10 mouse cellular contexts compared by ENCODE assay signal in the genomic region with DNA sequence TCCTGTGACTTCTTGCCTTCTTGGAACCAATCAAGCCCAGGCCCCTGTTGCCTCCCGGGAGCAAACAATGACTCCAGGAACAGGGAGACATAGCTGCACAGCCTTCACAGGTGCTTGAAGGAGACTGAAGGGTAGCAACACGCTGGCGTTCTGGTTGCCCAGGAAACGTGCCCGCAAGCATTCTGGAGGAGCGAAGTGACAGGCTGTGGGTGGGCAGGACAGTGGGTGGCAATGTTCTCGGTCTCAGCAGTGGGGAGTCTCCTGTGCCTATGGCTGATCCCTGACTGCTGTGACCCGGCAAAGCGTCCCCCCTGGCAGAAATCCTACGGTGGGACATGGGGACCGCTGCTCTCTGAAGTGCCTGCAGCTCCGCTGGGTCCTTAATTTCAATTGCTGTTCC. TPM values are rescaled to one million over a fixed set of nuclear protein-coding genes. Genes with fewer than 3 reads are reported as not detected.
DNase-seq lines count a peak whose midpoint lies in the region; ATAC-seq lines count a peak whose summit lies in the region.
"Had no signal": no experiment of that assay in that cellular context is flagged by ENCODE, and none has a peak within 500 bp of the region (broad histone marks: within the 10 kb centered on the region; RNA-seq: fewer than 3 reads in every experiment).

No protein-coding gene starts in this region.

- 25% methylated on average over 12 of the region's 12 CpGs for WGBS in midbrain, embryonic 15.5 days
- WGBS in heart, embryonic 10.5 days: 77% methylated on average over 12 of the region's 12 CpGs

- H3K27me3 ChIP-seq in midbrain, embryonic 15.5 days (replicated peaks): 0 out of 2 replicates have a peak, but pooled peaks cover 2% of the 10 kb centered on the region
- H3K27me3 ChIP-seq in heart, embryonic 10.5 days (ENCODE audit: insufficient read depth, poor library complexity, severe bottlenecking): peaks cover 16% of the 10 kb centered on the region

- no peak overlapping the region for H3K9ac ChIP-seq in midbrain, embryonic 15.5 days
- H3K9ac ChIP-seq: embryonic facial prominence, embryonic 13.5 days had no signal

- 0 out of 2 replicates have a peak overlapping the region, but pooled peaks have one; percentile 14 for H3K4me2 ChIP-seq in midbrain, embryonic 15.5 days
- H3K4me2 ChIP-seq: embryonic facial prominence, embryonic 13.5 days had no signal

- intact Hi-C loops in heart, postnatal 25 days (cut with DNase I): no loop called here

- H3K4me1 ChIP-seq in midbrain, embryonic 15.5 days: peaks cover 47% of the 10 kb centered on the region
- H3K4me1 ChIP-seq in heart, embryonic 10.5 days: no peaks in the 10 kb centered on the region

- peak overlapping the region; percentile 39; the same call in 1 of the 2 replicates for H3K27ac ChIP-seq in midbrain, embryonic 15.5 days
- no peak overlapping the region for H3K27ac ChIP-seq in heart, embryonic 10.5 days
- H3K27ac ChIP-seq: embryonic facial prominence, embryonic 13.5 days had no signal

- DNase-seq in cerebellum, postnatal 10 days: peak; percentile 37 to 52
- DNase-seq in frontal cortex, adult 2 months (ENCODE audit: extremely low spot score in 1 of 2, low spot score in 1 of 2): peak; percentile 82 to 90
- DNase-seq in layer of hippocampus, postnatal 10 days (ENCODE audit: low spot score in 2 of 2): peak; percentile 61 to 64
- DNase-seq in heart, embryonic 10.5 days (ENCODE audit: low spot score): no peak
- no peak for DNase-seq in heart, postnatal 25 days (ENCODE audit: low spot score)
- no peak for DNase-seq in B cell, adult 2 months
- DNase-seq: lung, adult 2 months had no signal

- ATAC-seq in cerebellum, adult (ENCODE audit: insufficient number of reproducible peaks, low FRiP score, low TSS enrichment): no peak
- ATAC-seq in midbrain, embryonic 15.5 days (replicated peaks): no peak; the same call in 1 of the 2 replicates

- H3K36me3 ChIP-seq in midbrain, embryonic 15.5 days (replicated peaks): no peaks in the 10 kb centered on the region
- no peaks in the 10 kb centered on the region for H3K36me3 ChIP-seq in heart, embryonic 10.5 days
- H3K36me3 ChIP-seq: embryonic facial prominence, embryonic 13.5 days had no signal

- no peak overlapping the region for H3K4me3 ChIP-seq in midbrain, embryonic 15.5 days
- no peak overlapping the region for H3K4me3 ChIP-seq in heart, embryonic 10.5 days
- H3K4me3 ChIP-seq: embryonic facial prominence, embryonic 13.5 days had no signal

- no peaks in the 10 kb centered on the region for H3K9me3 ChIP-seq in midbrain, embryonic 15.5 days
- no peaks in the 10 kb centered on the region for H3K9me3 ChIP-seq in heart, embryonic 10.5 days
- H3K9me3 ChIP-seq: embryonic facial prominence, embryonic 13.5 days had no signal

RNA-seq across cellular contexts. Expression of gene Ajap1, which starts 43.6 kb away (rescaled TPM):
- polyA plus RNA-seq in frontal cortex, adult 2 months (2012; rRNA removed): 33.2 and 40.4 TPM in 2 replicates
- 10 to 100 TPM; 32.6 to 34.1 TPM for total RNA-seq in layer of hippocampus, postnatal 10 days (2021)
- polyA plus RNA-seq in midbrain, embryonic 15.5 days (2015; fragmentation: Nextera tagmentation; extraction: Ambion mirVana): 12.3 and 13.2 TPM in 2 replicates
- polyA plus RNA-seq in heart, embryonic 10.5 days (2016; fragmentation: Nextera tagmentation; extraction: Ambion mirVana): 0.16 and 0.41 TPM in 2 replicates
- total RNA-seq in heart, postnatal 25 days (2021): under 1 TPM; 0.10 to 0.20 TPM

Comparison
In these comparisons a context has a peak if more than half of its experiments do, and no peak if none do; other contexts are left out.
1. DNase-seq: peak in cerebellum, postnatal 10 days (2 of 2), frontal cortex, adult 2 months (2 of 2) and layer of hippocampus, postnatal 10 days (2 of 2); none in heart, embryonic 10.5 days (single experiment), heart, postnatal 25 days (single experiment) and B cell, adult 2 months (0 of 2).